Mouse (Mus musculus) CH12.LX (cell line): Measurements from ENCODE around the gene Gm48551. TPM values are rescaled to one million over a fixed set of nuclear protein-coding genes. Genes with fewer than 3 reads are reported as not detected.

Experiments used
- DNase-seq: peaks from one replicate; pipeline ENCODE4 v3.0.0-alpha.2; 2013; ENCODE audit errors: extremely low read depth
- H3K27ac ChIP-seq: 2 replicates; pipeline ENCODE4 v1.5.1; 2012; ENCODE audit warnings: low read depth, mild to moderate bottlenecking, control low read depth, moderate library complexity; ENCODE audit not compliant: insufficient read depth
- H3K27me3 ChIP-seq: replicated peaks from 2 replicates; pipeline ENCODE3; 2012; ENCODE audit warnings: inconsistent platforms
- H3K36me3 ChIP-seq, 2 experiments: replicated peaks in 1 of 2; 2 replicates each; pipeline versions ENCODE3 to v1.6.1; 2012; ENCODE audit warnings: inconsistent platforms in 1 of 2, low read length in 1 of 2, mild to moderate bottlenecking in 1 of 2, mixed read lengths in 1 of 2, moderate library complexity in 1 of 2; ENCODE audit not compliant: control insufficient read depth in 1 of 2, insufficient read depth in 1 of 2
- H3K4me1 ChIP-seq, 2 experiments: 2 replicates each; pipeline ENCODE4 v1.6.1; 2012; ENCODE audit warnings: inconsistent platforms in 1 of 2, moderate library complexity in 1 of 2; ENCODE audit not compliant: insufficient read depth in 2 of 2, control insufficient read depth in 1 of 2
- H3K4me2 ChIP-seq: 2 replicates; pipeline ENCODE4 v1.6.1; 2012; ENCODE audit warnings: low read depth, mild to moderate bottlenecking, control low read depth; ENCODE audit not compliant: poor library complexity, insufficient read depth, severe bottlenecking
- H3K4me3 ChIP-seq, 3 experiments: fragments of 150-350 bp in 1 of 3; sonication (generic) in 1 of 3; replicated peaks in 1 of 3; 2 replicates each; pipeline versions ENCODE3 to v1.5.1; 2011 to 2012; ENCODE audit warnings: low read depth in 2 of 3, low read length in 2 of 3, mild to moderate bottlenecking in 2 of 3, moderate library complexity in 2 of 3, control low read depth in 1 of 3, improper control_type of control experiment in 1 of 3, inconsistent platforms in 1 of 3, mixed read lengths in 1 of 3; ENCODE audit not compliant: poor library complexity in 1 of 3
- H3K79me2 ChIP-seq: replicated peaks from 2 replicates; pipeline ENCODE4 v1.6.1; 2012; ENCODE audit warnings: mild to moderate bottlenecking, moderate library complexity; ENCODE audit not compliant: control insufficient read depth, poor library complexity, insufficient read depth, severe bottlenecking; ENCODE audit errors: extremely low read depth
- H3K9ac ChIP-seq: 2 replicates; pipeline ENCODE4 v1.6.1; 2012; ENCODE audit warnings: low read depth, mild to moderate bottlenecking, control low read depth, moderate library complexity; ENCODE audit not compliant: insufficient read depth
- H3K9me3 ChIP-seq: replicated peaks from 2 replicates; pipeline ENCODE3; 2012; ENCODE audit warnings: low read length, inconsistent platforms, mixed read lengths
- E2F4 ChIP-seq: IDR thresholded peaks from 2 replicates; pipeline ENCODE4 v1.6.1; 2011; ENCODE audit warnings: low read depth, low read length, improper control_type of control experiment; ENCODE audit not compliant: insufficient replicate concordance
- ETS1 ChIP-seq: conservative IDR thresholded peaks from 2 replicates; pipeline ENCODE4 v1.6.1; 2012; ENCODE audit warnings: low read depth, mild to moderate bottlenecking, inconsistent platforms, low read length, improper control_type of control experiment, moderate library complexity
- GABPA ChIP-seq: IDR thresholded peaks from 2 replicates; pipeline ENCODE4 v1.6.1; 2012; ENCODE audit warnings: low read depth, low read length, improper control_type of control experiment, inconsistent platforms; ENCODE audit not compliant: insufficient replicate concordance
- IRF4 ChIP-seq: IDR thresholded peaks from 2 replicates; pipeline ENCODE4 v1.6.1; 2014; ENCODE audit warnings: low read depth, mild to moderate bottlenecking, inconsistent platforms, low read length, improper control_type of control experiment
- MAX ChIP-seq: IDR thresholded peaks from 2 replicates; pipeline ENCODE4 v1.6.1; 2011; ENCODE audit warnings: low read length, improper control_type of control experiment
- MXI1 ChIP-seq: IDR thresholded peaks from 2 replicates; pipeline ENCODE4 v1.6.1; 2011; ENCODE audit warnings: mild to moderate bottlenecking, low read depth, low read length, improper control_type of control experiment
- RCOR1 ChIP-seq: conservative IDR thresholded peaks from 2 replicates; pipeline ENCODE4 v1.6.1; 2012; ENCODE audit warnings: low read depth, mild to moderate bottlenecking, inconsistent platforms, low read length, improper control_type of control experiment
- SIN3A ChIP-seq: IDR thresholded peaks from 2 replicates; pipeline ENCODE4 v1.6.1; 2012; ENCODE audit warnings: low read length, improper control_type of control experiment, inconsistent platforms
- TBP ChIP-seq: conservative IDR thresholded peaks from 2 replicates; pipeline ENCODE4 v1.6.1; 2011; ENCODE audit warnings: low read depth, low read length, improper control_type of control experiment
- TCF12 ChIP-seq: IDR thresholded peaks from 2 replicates; pipeline ENCODE4 v1.6.1; 2014; ENCODE audit warnings: low read depth, mild to moderate bottlenecking, inconsistent platforms, low read length, improper control_type of control experiment
- dilution Hi-C: fragments of 300-500 bp; cut with MboI; formaldehyde crosslinking; loops from 2 replicates; pipeline ENCODE4 v1.14.3; 2020; ENCODE audit warnings: low sequenced_read_pairs; ENCODE audit not compliant: extremely low pct_unique_long_range_greater_than_20kb, extremely low pct_ligation_motif_present
- in situ Hi-C: fragments of 300-500 bp; cut with MboI; formaldehyde crosslinking; loops from 3 replicates; pipeline ENCODE4 v1.14.3; 2019; ENCODE audit warnings: low sequenced_read_pairs, low pct_ligation_motif_present, low pct_unique_long_range_greater_than_20kb, mixed read lengths
- polyA plus RNA-seq: library from polyadenylated mRNA; unstranded; fragments of >175 nt; gene quantifications from 2 replicates; pipeline ENCODE4 v1.2.1, GENCODE M21; 2012; ENCODE audit warnings: low read depth; ENCODE audit not compliant: insufficient read length
- total RNA-seq, 2 experiments: library from RNA; depleted of rRNA; stranded (reverse); fragments of 300-350 nt in 1 of 2; fragments of >200 nt in 1 of 2; gene quantifications; 2 replicates each; pipeline ENCODE4 v1.2.3; 2012 to 2014

The Gm48551 gene
- total and polyA plus RNA-seq, 3 experiments: 1.0 to 3.4 (median 1.2) TPM

GRCm38 (mm10) chr10:81335393-81336340, 48.6 kb upstream of the Gm48551 start:
- dilution Hi-C loops: no loop called here
- no peaks in the 10 kb centered on the region for H3K9me3 ChIP-seq

GRCm38 (mm10) chr10:81336558-81336957, 47.7 kb upstream of the Gm48551 start:
- peaks cover 6% of the 10 kb centered on the region for H3K27me3 ChIP-seq
- H3K27ac ChIP-seq: no peak overlapping the region
- TF ChIP-seq E2F4: no peak
- no peak for TF ChIP-seq TBP
- no peak for TF ChIP-seq SIN3A
- TF ChIP-seq GABPA: no peak
- no peak for TF ChIP-seq TCF12
- TF ChIP-seq ETS1: no peak
- no peak for TF ChIP-seq RCOR1
- TF ChIP-seq MAX: no peak
- DNase-seq: no peak
- no peak overlapping the region for H3K9ac ChIP-seq
- H3K79me2 ChIP-seq: no peaks in the 10 kb centered on the region
- dilution Hi-C loops: no loop called here
- in situ Hi-C loops: no loop called here
- no peak overlapping the region for H3K4me3 ChIP-seq
- H3K4me2 ChIP-seq: no peak overlapping the region
- peaks cover 4 to 5% of the 10 kb centered on the region in 2 experiments; a peak in 3 of 4 replicates for H3K4me1 ChIP-seq
- no peaks in the 10 kb centered on the region for H3K9me3 ChIP-seq
- H3K36me3 ChIP-seq: peaks cover 0 to 7% of the 10 kb centered on the region in 2 experiments

More at GRCm38 (mm10) chr10:81335393-81336340, 48.6 kb upstream of the Gm48551 start:
- no peak for DNase-seq
- Histone ChIP-seq H3K27ac (no peak overlapping the region), H3K4me1 (peaks cover 0 to 4% of the 10 kb centered on the region in 2 experiments; a peak in 2 of 4 replicates), H3K4me3 (no peak overlapping the region), H3K4me2 (no peak overlapping the region), H3K27me3 (peaks cover 3% of the 10 kb centered on the region), H3K36me3 (peaks cover 0 to 7% of the 10 kb centered on the region in 2 experiments), H3K9ac (no peak overlapping the region), H3K79me2 (no peaks in the 10 kb centered on the region)
- in situ Hi-C loops: no loop called here
- TF ChIP-seq IRF4 (no peak), MXI1 (no peak)
